Mouse (Mus musculus): ENCODE results near the gene Ssbp2.

GRCm38 (mm10) chr13:91475888-91476287, 15.8 kb downstream of the Ssbp2 start:
- TF ChIP-seq POLR2A (IDR thresholded peaks at IDR 0.05; ENCODE audit: control insufficient read depth, low read depth, low read length) (no peak), CTCF (IDR thresholded peaks at IDR 0.05; ENCODE audit: control insufficient read depth, insufficient read depth, insufficient replicate concordance, low read depth, low read length) (no peak)

Data from testis, adult 2 months (tissue).